Mouse (Mus musculus): ENCODE data around the gene Rilpl1. TPM values are rescaled to one million over a fixed set of nuclear protein-coding genes. Genes with fewer than 3 reads are reported as not detected.

Gene Rilpl1
- polyA plus RNA-seq, 1 experiment, result 2.4 TPM

- peaks cover 12% of the 10 kb centered on the region for H3K4me1 ChIP-seq (ENCODE audit: control insufficient read depth, insufficient read depth, low read length)
- TF ChIP-seq CTCF (IDR thresholded peaks at IDR 0.05; ENCODE audit: low read depth, low read length), result no peak
- TF ChIP-seq POLR2A (IDR thresholded peaks at IDR 0.05; ENCODE audit: borderline replicate concordance, low read depth, low read length), result no peak
- peak overlapping the region; percentile 82 for H3K4me3 ChIP-seq (ENCODE audit: insufficient read depth, low read length)
- peak overlapping the region; percentile 89 for H3K27ac ChIP-seq (ENCODE audit: insufficient read depth, low read depth, low read length)
Observed at GRCm38 (mm10) chr5:124541602-124541973, 10.4 kb upstream of the Rilpl1 start.

- peak overlapping the region; percentile 89 for H3K27ac ChIP-seq (ENCODE audit: insufficient read depth, low read depth, low read length)
- H3K4me1 ChIP-seq (ENCODE audit: control insufficient read depth, insufficient read depth, low read length), result peaks cover 12% of the 10 kb centered on the region
- TF ChIP-seq POLR2A (IDR thresholded peaks at IDR 0.05; ENCODE audit: borderline replicate concordance, low read depth, low read length) (no peak), CTCF (IDR thresholded peaks at IDR 0.05; ENCODE audit: low read depth, low read length) (no peak)
- peak overlapping the region; percentile 82 for H3K4me3 ChIP-seq (ENCODE audit: insufficient read depth, low read length)
Observed at GRCm38 (mm10) chr5:124540905-124541601, 9.9 kb upstream of the Rilpl1 start.

- H3K4me3 ChIP-seq (ENCODE audit: insufficient read depth, low read length), result peak within 1 kb of the TSS; percentile 82
- H3K27ac ChIP-seq (ENCODE audit: insufficient read depth, low read depth, low read length), result peak within 1 kb of the TSS; percentile 89
- H3K4me1 ChIP-seq (ENCODE audit: control insufficient read depth, insufficient read depth, low read length), result peaks cover 12% of the 10 kb centered on the region
- TF ChIP-seq POLR2A (IDR thresholded peaks at IDR 0.05; ENCODE audit: borderline replicate concordance, low read depth, low read length) (no peak), CTCF (IDR thresholded peaks at IDR 0.05; ENCODE audit: low read depth, low read length) (no peak)
Observed at GRCm38 (mm10) chr5:124540383-124540786, 9.2 kb upstream of the Rilpl1 start, which contains the start of gene Tmed2. Gene Tmed2, plus strand, starts transcription at chr5:124540695.

GRCm38 (mm10) chr5:124539905-124540304, 8.7 kb upstream of the Rilpl1 start:
- Histone ChIP-seq H3K27ac (ENCODE audit: insufficient read depth, low read depth, low read length) (peak overlapping the region; percentile 60; the same call in 1 of the 2 replicates), H3K4me3 (ENCODE audit: insufficient read depth, low read length) (no peak overlapping the region; the same call in 1 of the 2 replicates), H3K4me1 (ENCODE audit: control insufficient read depth, insufficient read depth, low read length) (peaks cover 12% of the 10 kb centered on the region)
- TF ChIP-seq CTCF (IDR thresholded peaks at IDR 0.05; ENCODE audit: low read depth, low read length) (no peak), POLR2A (IDR thresholded peaks at IDR 0.05; ENCODE audit: borderline replicate concordance, low read depth, low read length) (no peak)

GRCm38 (mm10) chr5:124538813-124539792, 7.9 kb upstream of the Rilpl1 start:
- no peak overlapping the region for H3K27ac ChIP-seq (ENCODE audit: insufficient read depth, low read depth, low read length)
- peaks cover 12% of the 10 kb centered on the region for H3K4me1 ChIP-seq (ENCODE audit: control insufficient read depth, insufficient read depth, low read length)
- TF ChIP-seq CTCF (IDR thresholded peaks at IDR 0.05; ENCODE audit: low read depth, low read length), result no peak
- TF ChIP-seq POLR2A (IDR thresholded peaks at IDR 0.05; ENCODE audit: borderline replicate concordance, low read depth, low read length), result no peak
- H3K4me3 ChIP-seq (ENCODE audit: insufficient read depth, low read length), result no peak overlapping the region

GRCm38 (mm10) chr5:124536776-124537175, 5.6 kb upstream of the Rilpl1 start:
- TF ChIP-seq CTCF (IDR thresholded peaks at IDR 0.05; ENCODE audit: low read depth, low read length) (no peak), POLR2A (IDR thresholded peaks at IDR 0.05; ENCODE audit: borderline replicate concordance, low read depth, low read length) (no peak)
- no peak overlapping the region for H3K27ac ChIP-seq (ENCODE audit: insufficient read depth, low read depth, low read length)
- H3K4me3 ChIP-seq (ENCODE audit: insufficient read depth, low read length), result no peak overlapping the region
- H3K4me1 ChIP-seq (ENCODE audit: control insufficient read depth, insufficient read depth, low read length), result peaks cover 7% of the 10 kb centered on the region; the same call in 1 of the 2 replicates

- no peak for TF ChIP-seq CTCF (IDR thresholded peaks at IDR 0.05; ENCODE audit: low read depth, low read length)
- no peak for TF ChIP-seq POLR2A (IDR thresholded peaks at IDR 0.05; ENCODE audit: borderline replicate concordance, low read depth, low read length)
- no peak overlapping the region for H3K27ac ChIP-seq (ENCODE audit: insufficient read depth, low read depth, low read length)
- H3K4me1 ChIP-seq (ENCODE audit: control insufficient read depth, insufficient read depth, low read length), result peaks cover 12% of the 10 kb centered on the region
- no peak overlapping the region for H3K4me3 ChIP-seq (ENCODE audit: insufficient read depth, low read length)
Observed at GRCm38 (mm10) chr5:124535016-124535415, 3.8 kb upstream of the Rilpl1 start.

GRCm38 (mm10) chr5:124532451-124532850, 1.3 kb upstream of the Rilpl1 start:
- no peak overlapping the region for H3K4me3 ChIP-seq (ENCODE audit: insufficient read depth, low read length)
- no peak for TF ChIP-seq CTCF (IDR thresholded peaks at IDR 0.05; ENCODE audit: low read depth, low read length)
- no peak for TF ChIP-seq POLR2A (IDR thresholded peaks at IDR 0.05; ENCODE audit: borderline replicate concordance, low read depth, low read length)
- no peak overlapping the region for H3K27ac ChIP-seq (ENCODE audit: insufficient read depth, low read depth, low read length)
- peaks cover 17% of the 10 kb centered on the region for H3K4me1 ChIP-seq (ENCODE audit: control insufficient read depth, insufficient read depth, low read length)

GRCm38 (mm10) chr5:124531583-124531930, 366 bp upstream of the Rilpl1 start:
- TF ChIP-seq POLR2A (IDR thresholded peaks at IDR 0.05; ENCODE audit: borderline replicate concordance, low read depth, low read length), result no peak
- TF ChIP-seq CTCF (IDR thresholded peaks at IDR 0.05; ENCODE audit: low read depth, low read length), result no peak
- peaks cover 12% of the 10 kb centered on the region for H3K4me1 ChIP-seq (ENCODE audit: control insufficient read depth, insufficient read depth, low read length)
- no peak overlapping the region for H3K27ac ChIP-seq (ENCODE audit: insufficient read depth, low read depth, low read length)
- peak overlapping the region; percentile 66 for H3K4me3 ChIP-seq (ENCODE audit: insufficient read depth, low read length)

Measured in bone marrow macrophage, adult 2 months (primary cell).